Mouse (Mus musculus) heart, postnatal 0 days (tissue): ENCODE measurements around the gene Ptpn9.

Experiments used
- CTCF ChIP-seq: IDR thresholded peaks from 2 replicates; pipeline ENCODE4 v1.5.1; 2016; ENCODE audit warnings: antibody characterized with exemption, control low read depth, low read depth
- EP300 ChIP-seq: IDR thresholded peaks from 2 replicates; pipeline ENCODE4 v1.6.1; 2016; ENCODE audit warnings: antibody characterized with exemption, low read depth

- 0 out of 2 replicates have a peak, but pooled peaks have one; percentile 68 for TF ChIP-seq EP300
- peak; percentile 78 for TF ChIP-seq CTCF
Measured at GRCm38 (mm10) chr9:57072989-57073789, 78.5 kb downstream of the Ptpn9 start.
